Mouse (Mus musculus) Patski (cell line): Measurements from ENCODE around the gene Coro2a. TPM values are rescaled to one million over a fixed set of nuclear protein-coding genes. Genes with fewer than 3 reads are reported as not detected.
A peak's percentile ranks its signal among the peaks of the same experiment; 100 is the strongest.
"Not testable (repeated sequence)": the region's sequence is repeated elsewhere in the genome, so short reads cannot be mapped to it uniquely, and the experiment has no call there.

ENCODE experiments used
- ATAC-seq: fragments of 100-300 bp; one replicate; pipeline ENCODE4 v1.8.0; 2021
- CTCF ChIA-PET: fragments of 350-600 bp; sonication (Branson Sonifier 250); formaldehyde crosslinking; loops from one replicate; lab custom pipeline; 2022; ENCODE audit warnings: inconsistent platforms; lab: Charles Lee
- POLR2A ChIA-PET: fragments of 350-600 bp; sonication (Branson Sonifier 250); formaldehyde crosslinking; loops from one replicate; lab custom pipeline; 2022; ENCODE audit warnings: antibody characterized with exemption, inconsistent platforms; lab: Charles Lee
- DNase-seq: peaks from one replicate; pipeline ENCODE4 v3.0.0-alpha.2; 2011; ENCODE audit warnings: low read depth, low spot score
- H3K27me3 ChIP-seq: fragments of 371-371 bp; one replicate; pipeline ENCODE4 v1.5.1; 2021
- CTCF ChIP-seq: fragments of 100-300 bp; IDR thresholded peaks from one replicate; pipeline ENCODE4 v1.5.1; 2021
- in situ Hi-C: fragments of 300-500 bp; cut with MboI; formaldehyde crosslinking; loops from 3 replicates; pipeline ENCODE4 v1.11.1; 2018; ENCODE audit warnings: low pct_unique_long_range_greater_than_20kb, mixed read lengths
- polyA plus RNA-seq: library from polyadenylated mRNA; unstranded; gene quantifications from one replicate; pipeline ENCODE4 v1.2.3, GENCODE M21; 2021

The Coro2a gene
- polyA plus RNA-seq = 0.12 TPM

- in situ Hi-C loops = no loop called here
- peak; percentile 67 for ATAC-seq
- POLR2A ChIA-PET = no interaction called here
- DNase-seq = no peak
- CTCF ChIA-PET = interaction anchor here (0.6 to 2.8 kb wide), 5 partner anchors 9 to 56 kb away, joined by 3 to 7 read pairs (median 5); no protein-coding TSS in a partner anchor
- TF ChIP-seq CTCF = no peak
- H3K27me3 ChIP-seq = peaks cover 10% of the 10 kb centered on the region
Measured at GRCm38 (mm10) chr4:46601844-46602423, at the start of gene Coro2a. TSS of gene Coro2a (minus strand) at chr4:46602202.

GRCm38 (mm10) chr4:46650086-46650753 is 48.2 kb upstream of the Coro2a start, which contains the start of gene Tbc1d2:
TSS of gene Tbc1d2 (minus strand) at chr4:46650209.
- CTCF ChIA-PET = interaction anchor here (16.5 kb wide), 1 partner anchor 32 kb away, joined by 175 read pairs; no protein-coding TSS in a partner anchor
- no peak for TF ChIP-seq CTCF
- peaks cover 6% of the 10 kb centered on the region for H3K27me3 ChIP-seq
- peak; percentile 94 for ATAC-seq
- POLR2A ChIA-PET = interaction anchor here (0.7 kb wide), 1 partner anchor 26 kb away, joined by 5 read pairs; no protein-coding TSS in a partner anchor
- peak; percentile 50 for DNase-seq
- in situ Hi-C loops = loop anchor here (5.0 kb wide), 1 partner anchor 33 kb away; no protein-coding TSS in a partner anchor

GRCm38 (mm10) chr4:46649161-46649560 is 47.2 kb upstream of the Coro2a start:
- in situ Hi-C loops = no loop called here
- ChIA-PET POLR2A (no interaction called here), CTCF (interaction anchor here (16.5 kb wide), 1 partner anchor 31 kb away, joined by 175 read pairs; no protein-coding TSS in a partner anchor)
- no peak for TF ChIP-seq CTCF
- ATAC-seq = no peak
- H3K27me3 ChIP-seq = peaks cover 6% of the 10 kb centered on the region
- no peak for DNase-seq

GRCm38 (mm10) chr4:46643676-46644112 is 41.7 kb upstream of the Coro2a start:
- in situ Hi-C loops = no loop called here
- POLR2A ChIA-PET = no interaction called here

GRCm38 (mm10) chr4:46642924-46643675 is 41.1 kb upstream of the Coro2a start:
- ChIA-PET POLR2A (no interaction called here), CTCF (interaction anchor here (1.3 kb wide), 1 partner anchor 26 kb away, joined by 3 read pairs; no protein-coding TSS in a partner anchor)
- in situ Hi-C loops = no loop called here
- peak; percentile 74 for ATAC-seq
- no peaks in the 10 kb centered on the region for H3K27me3 ChIP-seq
- peak; percentile 55 for DNase-seq
- no peak for TF ChIP-seq CTCF

More at GRCm38 (mm10) chr4:46643676-46644112, 41.7 kb upstream of the Coro2a start:
- no peak for TF ChIP-seq CTCF
- no peak for DNase-seq
- ATAC-seq = no peak
- CTCF ChIA-PET = interaction anchor here (1.3 kb wide), 1 partner anchor 26 kb away, joined by 3 read pairs; no protein-coding TSS in a partner anchor
- H3K27me3 ChIP-seq = no peaks in the 10 kb centered on the region

- ChIA-PET CTCF (interaction anchor here (1.0 kb wide), 1 partner anchor 24 kb away, joined by 4 read pairs; no protein-coding TSS in a partner anchor), POLR2A (no interaction called here)
- no peak for DNase-seq
- ATAC-seq = no peak
- no peak for TF ChIP-seq CTCF
- H3K27me3 ChIP-seq = no peaks in the 10 kb centered on the region
- in situ Hi-C loops = no loop called here
Measured at GRCm38 (mm10) chr4:46641283-46641682, 39.3 kb upstream of the Coro2a start.

GRCm38 (mm10) chr4:46639866-46640265 is 37.9 kb upstream of the Coro2a start:
- DNase-seq = no peak
- H3K27me3 ChIP-seq = no peaks in the 10 kb centered on the region
- no peak for TF ChIP-seq CTCF
- ChIA-PET POLR2A (no interaction called here), CTCF (interaction anchor here (1.0 kb wide), 1 partner anchor 50 kb away, joined by 3 read pairs; no protein-coding TSS in a partner anchor)
- in situ Hi-C loops = no loop called here
- peak; percentile 12 for ATAC-seq

- POLR2A ChIA-PET, in situ Hi-C loops, ATAC-seq, DNase-seq, H3K27me3 ChIP-seq: not testable (repeated sequence)
- CTCF ChIA-PET = interaction anchor here (1.3 kb wide), 1 partner anchor 20 kb away, joined by 3 read pairs; no protein-coding TSS in a partner anchor
Measured at GRCm38 (mm10) chr4:46637250-46637649, 35.2 kb upstream of the Coro2a start.

- no peak for TF ChIP-seq CTCF
- ChIA-PET POLR2A (no interaction called here), CTCF (interaction anchor here (1.3 kb wide), 1 partner anchor 19 kb away, joined by 3 read pairs; no protein-coding TSS in a partner anchor)
- in situ Hi-C loops = no loop called here
- no peaks in the 10 kb centered on the region for H3K27me3 ChIP-seq
- DNase-seq (no peak), ATAC-seq (no peak)
Measured at GRCm38 (mm10) chr4:46635702-46636430, 33.9 kb upstream of the Coro2a start.
